Mouse (Mus musculus) ovary, adult 18-20 months (tissue): ENCODE data around the gene Erp29.

ENCODE experiments used
- DNase-seq: peaks from one replicate; pipeline ENCODE4 v3.0.0; 2022; ENCODE audit warnings: low spot score, mixed read lengths

Erp29 gene

DNA sequence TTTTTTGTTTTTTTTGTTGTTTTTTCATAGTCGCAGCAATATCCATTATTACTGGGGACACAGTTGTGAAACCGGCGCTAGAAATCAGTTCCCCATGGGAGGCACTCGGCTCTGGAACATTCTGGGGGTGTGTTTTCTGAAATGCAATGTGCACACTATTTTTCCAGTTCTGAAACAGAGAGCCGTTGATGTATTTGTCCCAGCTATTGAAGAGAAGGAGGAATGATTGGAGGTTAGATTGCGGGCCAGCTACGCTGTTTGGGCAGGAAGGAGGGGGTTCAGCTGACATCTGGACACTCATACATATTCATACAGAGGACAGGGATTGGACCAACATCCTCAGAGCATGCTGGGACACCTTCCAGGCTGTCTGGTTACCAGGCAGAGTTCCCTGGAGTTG lies 63.2 kb downstream of the Erp29 start:
- no peak for DNase-seq

DNA sequence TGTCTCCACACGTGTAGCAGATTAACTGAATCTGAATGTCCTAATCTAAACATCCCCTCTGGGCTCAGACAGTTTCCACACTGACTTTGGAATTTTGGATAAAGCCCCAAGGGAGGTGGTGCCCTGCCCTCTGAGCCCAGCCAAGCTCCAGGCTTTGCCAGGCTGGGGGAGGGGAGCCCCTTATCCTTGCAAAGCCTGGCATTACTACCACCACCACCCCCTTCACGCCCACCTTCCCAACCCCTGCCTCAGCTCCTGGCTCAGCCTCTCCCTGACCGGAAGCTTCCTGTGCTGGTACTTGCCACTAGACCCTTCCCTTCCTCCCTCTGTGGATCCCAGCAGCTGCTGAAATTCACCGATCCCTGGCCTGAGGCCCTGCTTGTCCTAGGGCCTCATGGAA lies 65.2 kb downstream of the Erp29 start:
- no peak for DNase-seq

DNA sequence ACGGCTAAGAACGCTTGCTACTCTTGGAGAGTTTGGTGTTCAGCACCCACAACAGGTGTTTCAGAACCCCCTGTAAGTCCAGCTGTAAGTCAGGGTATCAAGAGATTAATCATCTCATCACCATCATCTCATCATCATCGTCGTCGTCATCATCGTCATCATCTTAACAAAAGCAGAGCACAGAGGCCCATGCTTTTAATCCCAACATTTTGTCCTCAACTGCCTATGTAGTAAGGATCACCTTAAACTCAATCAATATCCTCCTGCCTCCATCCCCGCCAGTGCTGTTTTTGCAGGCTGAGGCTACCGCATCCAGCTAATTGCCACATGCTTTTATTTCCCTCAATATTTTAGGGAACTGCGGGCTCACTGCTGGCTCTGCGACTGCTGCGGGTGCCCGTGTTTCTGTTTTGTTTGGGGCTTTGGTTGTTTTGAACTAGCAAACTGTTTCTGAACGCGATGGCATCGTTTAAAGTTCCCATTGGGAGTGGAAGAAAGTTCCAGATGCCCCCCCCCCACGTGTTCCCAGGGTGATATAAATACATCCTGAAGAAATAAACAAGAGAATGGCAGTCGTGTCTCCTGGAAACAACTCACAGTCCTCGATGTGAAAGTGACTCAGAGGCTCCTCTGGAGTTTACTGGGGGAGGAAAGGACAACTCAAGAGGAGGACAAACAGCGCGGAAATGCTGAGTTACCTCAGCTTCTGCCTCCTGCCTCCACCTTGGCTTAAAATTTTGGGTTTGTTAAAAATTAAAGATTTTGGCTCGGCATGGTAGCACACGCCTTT lies 66.0 kb downstream of the Erp29 start:
- no peak for DNase-seq

DNA sequence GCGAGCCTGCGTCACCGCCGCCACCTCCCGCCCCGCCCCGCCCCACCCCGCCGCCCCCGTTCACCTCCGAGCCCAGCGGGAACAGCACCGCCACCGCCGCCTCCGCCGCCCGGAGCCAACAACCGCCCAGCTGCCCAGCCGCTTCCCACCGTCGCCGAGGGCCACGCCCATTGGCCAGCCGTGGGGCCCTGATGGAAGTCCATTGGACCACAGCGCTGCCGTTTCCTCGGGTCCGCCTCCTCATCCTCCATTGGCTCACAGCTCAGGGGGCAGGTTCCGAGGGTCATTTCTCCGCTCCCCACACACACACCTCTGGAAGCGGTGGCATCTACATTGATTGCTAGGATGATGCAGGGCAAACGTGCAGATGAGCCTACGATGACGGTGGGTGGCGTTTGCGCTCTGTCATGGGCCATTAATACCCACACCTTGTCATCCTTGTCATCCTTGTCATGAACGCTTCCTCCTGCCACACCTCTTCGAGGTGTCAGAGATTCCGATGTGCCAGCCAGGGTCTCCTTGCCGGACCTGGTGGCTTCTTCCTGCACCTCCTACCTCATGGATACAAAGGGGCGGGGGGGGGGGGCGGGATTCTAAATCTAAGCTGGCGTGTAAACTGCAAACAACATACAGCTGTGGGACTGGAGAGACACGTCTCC lies 66.7 kb downstream of the Erp29 start, which contains the start of gene Trafd1:
TSS of gene Trafd1 (minus strand) at position 172 of the 659 bp plus-strand sequence.
- peak; percentile 95 for DNase-seq

DNA sequence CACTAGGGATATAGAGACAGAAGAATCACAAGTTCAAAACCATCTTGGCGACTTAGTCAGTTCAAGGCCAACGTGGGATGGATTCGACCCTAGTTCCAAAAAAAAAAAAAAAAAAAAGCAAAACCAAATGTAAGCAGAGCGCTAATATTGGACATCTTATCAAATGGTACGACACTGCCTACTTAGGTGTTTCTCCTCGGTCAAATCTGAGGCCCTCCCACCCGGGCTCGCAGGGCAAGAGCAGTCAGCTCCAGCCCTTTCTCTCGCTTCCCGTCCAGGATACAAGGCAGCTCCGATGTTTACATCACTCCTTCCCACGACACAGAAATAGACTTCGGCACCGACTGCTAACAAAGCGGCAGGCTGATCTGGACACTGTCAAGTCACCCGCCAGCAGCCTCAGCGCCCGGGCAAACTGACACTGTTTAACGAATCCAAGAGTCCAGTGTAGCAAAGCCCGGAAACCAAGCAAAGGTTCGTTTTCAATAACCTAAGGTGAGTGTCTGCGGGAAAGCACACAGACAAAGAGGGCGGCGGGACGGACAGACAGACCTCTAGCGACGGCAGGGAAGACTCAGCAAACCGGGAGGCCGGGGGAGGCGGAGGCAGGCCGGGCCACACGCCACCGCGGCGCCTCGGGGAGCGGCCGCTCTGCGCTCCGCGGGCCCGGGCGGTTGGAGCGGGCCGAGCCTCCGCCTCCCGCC lies 67.4 kb downstream of the Erp29 start:
- DNase-seq, result no peak

DNA sequence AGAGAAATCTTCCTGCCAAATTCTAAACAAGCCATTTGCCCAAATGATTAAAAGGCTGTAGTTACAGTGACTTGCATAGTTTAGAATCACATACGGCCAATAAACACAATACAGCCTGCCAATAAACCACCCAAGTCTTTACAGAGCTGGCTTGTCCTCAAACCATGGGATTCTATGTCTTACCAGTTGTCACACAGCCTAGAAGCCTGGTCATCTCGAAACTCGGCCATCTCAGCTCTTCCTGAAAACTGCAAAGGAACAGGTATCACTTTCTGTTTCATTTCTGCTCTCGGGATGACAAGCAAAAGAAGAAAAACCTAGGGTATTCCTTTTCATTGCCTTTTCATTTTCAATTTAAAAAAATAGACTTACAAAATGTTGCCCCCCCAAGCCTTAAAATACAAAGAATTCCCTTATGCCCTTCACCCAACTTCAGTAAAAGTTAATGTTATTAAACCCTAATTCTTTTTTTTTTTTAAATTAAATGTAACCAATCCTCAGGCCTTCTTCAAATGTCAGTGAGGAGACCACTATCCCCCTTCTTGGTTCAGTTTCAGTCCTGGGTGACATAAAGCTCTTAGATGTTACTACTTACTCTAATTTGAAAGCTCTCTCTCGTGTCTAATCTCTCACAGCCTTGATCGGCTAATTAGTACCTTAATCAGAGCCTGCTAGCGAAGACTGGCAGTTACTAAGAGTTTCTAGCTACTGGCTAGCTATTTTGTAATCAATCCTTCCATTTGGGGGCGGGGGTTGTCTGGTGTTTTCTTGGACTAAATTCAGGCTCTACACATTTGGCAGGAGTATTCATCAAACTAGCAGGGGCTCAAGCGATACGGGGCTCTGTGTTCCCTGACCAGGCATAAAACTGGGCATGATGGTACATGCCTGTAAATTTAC lies 68.2 kb downstream of the Erp29 start:
- DNase-seq, result no peak

DNA sequence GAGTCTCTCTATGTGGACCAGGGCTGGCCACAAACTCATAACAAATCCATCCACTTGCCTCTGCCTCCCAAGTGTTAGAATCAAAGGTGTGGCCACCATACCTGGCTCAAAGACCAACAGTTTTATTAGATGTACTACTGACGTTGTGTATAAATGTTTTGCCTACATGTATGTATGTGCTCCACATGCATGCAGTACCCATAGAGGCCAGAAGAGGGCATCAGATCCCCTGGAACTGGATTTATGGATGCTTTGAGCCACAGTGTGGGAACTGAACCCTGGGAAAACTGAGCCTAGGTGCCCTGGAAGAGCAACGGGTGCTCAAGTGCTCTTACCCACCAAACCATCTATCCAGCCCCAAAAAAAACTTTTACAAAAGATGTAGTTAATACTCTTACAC lies 71.6 kb downstream of the Erp29 start:
- no peak for DNase-seq

DNA sequence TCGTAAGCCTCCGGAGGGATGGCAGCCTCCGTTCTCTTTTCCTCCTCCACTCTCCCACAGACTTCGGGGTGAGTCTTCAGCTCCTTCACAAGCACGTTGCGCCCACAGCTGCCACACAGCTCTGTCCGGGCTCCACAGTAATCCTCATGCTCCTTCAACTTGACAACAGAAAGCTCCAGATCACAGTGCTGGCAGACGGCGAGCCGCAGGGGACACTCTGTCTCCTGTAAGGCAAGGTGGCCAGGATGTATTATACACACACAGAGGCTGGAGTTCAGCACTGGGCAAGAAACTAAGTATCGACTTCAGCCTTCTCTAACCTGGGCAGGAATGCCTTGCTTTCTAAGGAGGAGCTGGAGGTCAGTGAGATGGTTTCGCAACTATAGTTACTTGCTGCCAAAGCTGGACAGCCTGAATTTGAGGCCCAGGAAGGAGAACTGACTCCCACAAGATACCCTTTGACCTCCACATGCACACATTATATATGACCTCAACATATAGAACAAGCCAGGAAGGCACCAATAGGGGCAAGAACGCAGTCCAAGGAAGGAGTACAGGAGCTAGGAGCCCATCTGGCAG lies 73.5 kb downstream of the Erp29 start:
- no peak for DNase-seq
